Mouse (Mus musculus): ENCODE data around the gene Tatdn3.

- TF ChIP-seq CTCF (IDR thresholded peaks at IDR 0.05; ENCODE audit: control insufficient read depth, insufficient read depth, low read length), result no peak
- no peak for TF ChIP-seq POLR2A (IDR thresholded peaks at IDR 0.05; ENCODE audit: borderline replicate concordance, control insufficient read depth, low read depth, low read length)
Observed at GRCm38 (mm10) chr1:191068377-191068776, 5.6 kb upstream of the Tatdn3 start.

All from bone marrow, adult 2 months (tissue).